Mouse (Mus musculus) hindbrain, embryonic 15.5 days (tissue): ENCODE measurements around the gene Cyp2j13. TPM values are rescaled to one million over a fixed set of nuclear protein-coding genes. Genes with fewer than 3 reads are reported as not detected.

Experiments
- polyA plus RNA-seq: library from polyadenylated mRNA; unstranded; fragments of >200 nt; fragmentation: Nextera tagmentation; extraction: Ambion mirVana; gene quantifications from 2 replicates; pipeline ENCODE4 v1.2.1, GENCODE M21; 2015

Cyp2j13 gene
- polyA plus RNA-seq, 1 experiment from 2014 or later = 0.06 TPM

Other genes with a start within 250 kb of the Cyp2j13 start
- gene Hook1, start 110.3 kb downstream of the Cyp2j13 start, polyA plus RNA-seq = 60.8 and 63.4 TPM in 2 replicates
- gene Cyp2j12, start 63.6 kb upstream of the Cyp2j13 start, polyA plus RNA-seq = not detected in 2 replicates
- not detected in 2 replicates for gene Cyp2j7, start 159.1 kb upstream of the Cyp2j13 start, polyA plus RNA-seq